Mouse (Mus musculus) myocyte (in vitro differentiated cells): Measurements from ENCODE around the gene Zfp638. TPM values are rescaled to one million over a fixed set of nuclear protein-coding genes. Genes with fewer than 3 reads are reported as not detected.
A peak's percentile ranks its signal among the peaks of the same experiment; 100 is the strongest.
"Not testable (repeated sequence)": the region's sequence is repeated elsewhere in the genome, so short reads cannot be mapped to it uniquely, and the experiment has no call there.

Experiments
- H3K27me3 ChIP-seq: one replicate; pipeline ENCODE4 v1.6.1; 2011; ENCODE audit not compliant: control insufficient read depth, insufficient read depth, insufficient read length
- H3K36me3 ChIP-seq: one replicate; pipeline ENCODE4 v1.6.1; 2011; ENCODE audit not compliant: control insufficient read depth, insufficient read depth
- H3K4me2 ChIP-seq: one replicate; pipeline ENCODE4 v1.6.1; 2011; ENCODE audit warnings: low read depth, control low read depth
- H3K4me3 ChIP-seq: one replicate; pipeline ENCODE4 v1.5.1; 2011; ENCODE audit warnings: mild to moderate bottlenecking, control low read depth, moderate library complexity
- H3K79me2 ChIP-seq: one replicate; pipeline ENCODE4 v1.6.1; 2011; ENCODE audit not compliant: control insufficient read depth, insufficient read depth
- H3ac ChIP-seq: one replicate; pipeline ENCODE4 v1.6.1; 2011; ENCODE audit not compliant: control insufficient read depth, insufficient read length
- CEBPB ChIP-seq: IDR thresholded peaks from 2 replicates; pipeline ENCODE4 v1.6.1; 2011; ENCODE audit warnings: mild to moderate bottlenecking, moderate library complexity; ENCODE audit not compliant: poor library complexity, insufficient read depth, severe bottlenecking
- MAX ChIP-seq: IDR thresholded peaks from one replicate; pipeline ENCODE4 v1.6.1; 2011; ENCODE audit warnings: low read depth, mild to moderate bottlenecking, control low read depth
- MYOD1 ChIP-seq, 3 experiments: IDR thresholded peaks; one replicate each; pipeline ENCODE4 v1.6.1; 2011; ENCODE audit warnings: control low read depth in 2 of 3, low read depth in 2 of 3, mild to moderate bottlenecking in 2 of 3, moderate library complexity in 1 of 3; ENCODE audit not compliant: insufficient read length in 2 of 3, control insufficient read depth in 1 of 3
- MYOG ChIP-seq, 3 experiments: IDR thresholded peaks; one replicate each; pipeline ENCODE4 v1.6.1; 2011; ENCODE audit warnings: control low read depth in 2 of 3, low read depth in 2 of 3, mild to moderate bottlenecking in 2 of 3; ENCODE audit not compliant: insufficient read length in 2 of 3, control insufficient read depth in 1 of 3, insufficient read depth in 1 of 3
- POLR2A ChIP-seq: IDR thresholded peaks from one replicate; pipeline ENCODE4 v1.6.1; 2011; ENCODE audit warnings: low read depth, mild to moderate bottlenecking, control low read depth, moderate library complexity; ENCODE audit not compliant: insufficient read length
- POLR2AphosphoS2 ChIP-seq: IDR thresholded peaks from one replicate; pipeline ENCODE4 v1.6.1; 2011; ENCODE audit warnings: low read depth, control low read depth; ENCODE audit not compliant: insufficient read length
- REST ChIP-seq: IDR thresholded peaks from one replicate; pipeline ENCODE4 v1.6.1; 2011; ENCODE audit warnings: mild to moderate bottlenecking, control low read depth, moderate library complexity; ENCODE audit not compliant: insufficient read depth, insufficient read length
- SRF ChIP-seq: IDR thresholded peaks from one replicate; pipeline ENCODE4 v1.6.1; 2011; ENCODE audit warnings: low read depth; ENCODE audit not compliant: control insufficient read depth, insufficient read length
- TCF12 ChIP-seq: IDR thresholded peaks from one replicate; pipeline ENCODE4 v1.6.1; 2011; ENCODE audit warnings: mild to moderate bottlenecking, control low read depth; ENCODE audit not compliant: poor library complexity, insufficient read depth, severe bottlenecking
- TCF3 ChIP-seq: IDR thresholded peaks from one replicate; pipeline ENCODE4 v1.6.1; 2011; ENCODE audit warnings: low read depth, control low read depth; ENCODE audit not compliant: insufficient read length
- USF1 ChIP-seq: IDR thresholded peaks from one replicate; pipeline ENCODE4 v1.6.1; 2011; ENCODE audit warnings: low read depth, mild to moderate bottlenecking, control low read depth, moderate library complexity
- polyA plus RNA-seq: library from polyadenylated mRNA; unstranded; fragments of >200 nt; fragmentation: generic; extraction: Trizol; gene quantifications from one replicate; pipeline ENCODE4 v1.2.1, GENCODE M21; 2012; ENCODE audit warnings: missing spikeins

Zfp638 gene
- polyA plus RNA-seq, 1 experiment, result 6.0 TPM

- Histone ChIP-seq H3ac (no peak overlapping the region), H3K27me3 (no peaks in the 10 kb centered on the region), H3K4me3 (peak overlapping the region; percentile 23), H3K79me2 (no peaks in the 10 kb centered on the region), H3K36me3 (no peaks in the 10 kb centered on the region), H3K4me2 (peak overlapping the region; percentile 95)
- TF ChIP-seq TCF12 (no peak), CEBPB (no peak), USF1 (no peak), REST (no peak), MYOG (IDR thresholded peaks at IDR 0.05; ENCODE audit: control insufficient read depth in 1 of 3, insufficient read depth in 1 of 3, insufficient read length in 2 of 3, low read depth in 2 of 3) (no peak), TCF3 (no peak), POLR2A (no peak), SRF (no peak), POLR2AphosphoS2 (no peak)
These were observed 143.0 kb downstream of the Zfp638 start for GRCm38 (mm10) chr6:84009915-84010302.

GRCm38 (mm10) chr6:84010303-84011225, 143.7 kb downstream of the Zfp638 start:
- Histone ChIP-seq H3K4me2 (peak overlapping the region; percentile 95), H3K4me3 (peak overlapping the region; percentile 23), H3K27me3 (no peaks in the 10 kb centered on the region), H3K36me3 (no peaks in the 10 kb centered on the region), H3K79me2 (no peaks in the 10 kb centered on the region), H3ac (no peak overlapping the region)
- peak; percentile 71 for TF ChIP-seq SRF
- no peak for TF ChIP-seq TCF12
- no peak for TF ChIP-seq TCF3
- no peak for TF ChIP-seq POLR2AphosphoS2

- not testable (repeated sequence) for H3K79me2 ChIP-seq, H3K4me3 ChIP-seq, H3K27me3 ChIP-seq, H3ac ChIP-seq, H3K4me2 ChIP-seq, H3K36me3 ChIP-seq
These were observed 148.2 kb downstream of the Zfp638 start for GRCm38 (mm10) chr6:84014961-84015683.

GRCm38 (mm10) chr6:84016851-84017250, 149.9 kb downstream of the Zfp638 start:
- no peaks in the 10 kb centered on the region for H3K36me3 ChIP-seq
- H3K4me2 ChIP-seq, result no peak overlapping the region

DNA sequence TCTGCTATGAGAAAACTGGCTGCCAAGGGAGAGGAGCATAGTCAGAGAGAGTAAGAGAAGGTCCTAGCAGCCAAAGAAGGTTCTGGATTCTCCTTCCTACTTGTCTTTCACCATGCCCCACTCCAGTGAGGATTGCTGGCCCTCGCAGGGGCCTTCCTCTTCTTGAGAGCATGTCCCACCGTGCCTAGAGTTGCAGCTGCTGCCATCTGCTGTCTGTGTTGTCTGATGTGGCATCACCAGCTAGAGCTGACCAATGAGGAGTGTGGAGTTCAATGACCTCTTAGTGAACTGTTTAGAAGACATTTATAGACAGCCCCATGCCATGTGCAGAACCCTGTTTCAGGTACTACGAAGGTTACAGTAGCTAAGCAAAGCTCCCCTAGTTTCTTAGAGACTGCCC, 150.5 kb downstream of the Zfp638 start:
- Histone ChIP-seq H3K79me2 (no peaks in the 10 kb centered on the region), H3K36me3 (no peaks in the 10 kb centered on the region), H3K4me3 (no peak overlapping the region), H3K4me2 (no peak overlapping the region), H3ac (no peak overlapping the region), H3K27me3 (no peaks in the 10 kb centered on the region)
- TF ChIP-seq MYOG (IDR thresholded peaks at IDR 0.05; ENCODE audit: control insufficient read depth in 1 of 3, insufficient read depth in 1 of 3, insufficient read length in 2 of 3, low read depth in 2 of 3) (peak in 2 of 3 experiments; percentile 12 to 51), CEBPB (no peak), MYOD1 (IDR thresholded peaks at IDR 0.05; ENCODE audit: control insufficient read depth in 1 of 3, insufficient read length in 2 of 3, low read depth in 2 of 3) (peak in 1 of 3 experiments; percentile 62)

More at GRCm38 (mm10) chr6:84016851-84017250, 149.9 kb downstream of the Zfp638 start:
- Histone ChIP-seq H3K4me3 (no peak overlapping the region), H3K79me2 (no peaks in the 10 kb centered on the region), H3K27me3 (no peaks in the 10 kb centered on the region), H3ac (no peak overlapping the region)
- no peak for TF ChIP-seq CEBPB
- no peak for TF ChIP-seq SRF
- TF ChIP-seq MAX, result no peak
- no peak for TF ChIP-seq USF1
- TF ChIP-seq TCF3, result no peak
- no peak for TF ChIP-seq POLR2AphosphoS2
- no peak for TF ChIP-seq MYOD1 (IDR thresholded peaks at IDR 0.05; ENCODE audit: control insufficient read depth in 1 of 3, insufficient read length in 2 of 3, low read depth in 2 of 3)
- no peak for TF ChIP-seq TCF12
- TF ChIP-seq MYOG (IDR thresholded peaks at IDR 0.05; ENCODE audit: control insufficient read depth in 1 of 3, insufficient read depth in 1 of 3, insufficient read length in 2 of 3, low read depth in 2 of 3), result no peak
- TF ChIP-seq REST, result no peak
- TF ChIP-seq POLR2A, result no peak
